Mouse (Mus musculus) erythroblast, embryonic 14.5 days (primary cell): ENCODE data around the gene Usp16.

Experiments
- GATA1 ChIP-seq: IDR thresholded peaks from 2 replicates; pipeline ENCODE4 v1.6.1; 2012; ENCODE audit warnings: low read length, inconsistent platforms, mixed read lengths
- TAL1 ChIP-seq: IDR thresholded peaks from 3 replicates; pipeline ENCODE4 v1.6.1; 2012; ENCODE audit warnings: low read length, inconsistent platforms, mixed read lengths

DNA sequence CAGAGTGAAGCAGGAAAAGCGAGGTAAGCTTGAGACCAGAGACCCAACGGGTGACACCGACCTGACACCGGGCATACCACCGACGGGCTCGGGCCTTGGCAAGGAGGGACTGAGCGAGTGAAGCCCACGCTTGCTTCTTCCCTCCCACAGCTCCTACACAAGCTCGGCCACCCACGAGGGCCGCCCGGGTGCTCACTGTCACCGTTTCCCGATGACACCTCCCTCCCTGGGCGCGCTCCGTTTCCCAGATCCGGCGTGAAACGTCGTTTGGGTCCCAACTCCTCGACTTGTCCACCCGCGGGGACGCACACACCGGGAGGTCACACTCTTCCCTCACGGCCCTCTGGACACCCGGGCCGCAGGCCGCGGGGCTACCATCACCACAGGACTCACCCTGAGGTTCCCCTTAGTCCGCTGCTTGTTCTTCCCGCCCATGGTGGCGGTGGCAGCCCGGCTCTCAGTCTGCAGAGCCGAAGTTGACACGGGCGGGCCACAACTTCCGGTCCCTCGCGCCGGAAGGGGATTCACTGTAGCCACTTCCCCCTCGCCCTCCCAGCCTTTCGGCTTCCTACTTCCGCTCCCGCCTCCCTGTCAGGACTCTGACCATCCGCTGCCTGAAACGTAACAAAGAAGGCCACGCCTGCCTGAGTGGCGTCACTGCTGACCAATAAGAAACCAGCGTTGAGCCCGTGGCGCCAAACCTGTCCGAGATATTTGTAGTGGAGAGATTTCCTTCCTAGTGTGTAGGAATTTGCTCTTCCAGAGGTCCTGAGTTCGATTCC, 22.3 kb upstream of the Usp16 start, which contains the start of gene Ltn1:
- TF ChIP-seq GATA1 (no peak), TAL1 (no peak)
